Mouse (Mus musculus) brain, embryonic 14.5 days (tissue): ENCODE data around the gene Mgat2. TPM values are rescaled to one million over a fixed set of nuclear protein-coding genes. Genes with fewer than 3 reads are reported as not detected.
A peak's percentile ranks its signal among the peaks of the same experiment; 100 is the strongest.

Experiments
- DNase-seq: peaks from one replicate; pipeline ENCODE4 v3.0.0-alpha.2; 2011; ENCODE audit warnings: low read depth
- CTCF ChIP-seq: fragments of 200-500 bp; IDR thresholded peaks from 2 replicates; pipeline ENCODE4 v1.5.1; 2012; ENCODE audit warnings: inconsistent platforms, mild to moderate bottlenecking, moderate library complexity, borderline replicate concordance; ENCODE audit not compliant: insufficient read depth, insufficient read length; ENCODE audit errors: extremely low read depth
- POLR2A ChIP-seq: fragments of 200-500 bp; IDR thresholded peaks from 2 replicates; pipeline ENCODE4 v1.6.1; 2012; ENCODE audit warnings: mild to moderate bottlenecking, inconsistent platforms, borderline replicate concordance; ENCODE audit not compliant: poor library complexity, insufficient read depth, insufficient read length, severe bottlenecking; ENCODE audit errors: extremely low read depth
- polyA plus RNA-seq: library from polyadenylated mRNA; depleted of rRNA; stranded (reverse); fragments of >200 nt; gene quantifications from 2 replicates; pipeline ENCODE4 v1.2.3, GENCODE M21; 2012; rRNA removed

The Mgat2 gene
- polyA plus RNA-seq, 1 experiment = 19.9 TPM

GRCm38 (mm10) chr12:69227776-69228466 lies 44.0 kb downstream of the Mgat2 start, which contains the start of gene Pole2:
Pole2 (minus strand) TSS chr12:69228195.
- DNase-seq = peak; percentile 92
- TF ChIP-seq CTCF (no peak), POLR2A (peak; percentile 55; the same call in 1 of the 2 replicates)

- TF ChIP-seq POLR2A = no peak
- TF ChIP-seq CTCF = no peak
- no peak for DNase-seq
Measured at GRCm38 (mm10) chr12:69229251-69229650, 45.3 kb downstream of the Mgat2 start.

DNA sequence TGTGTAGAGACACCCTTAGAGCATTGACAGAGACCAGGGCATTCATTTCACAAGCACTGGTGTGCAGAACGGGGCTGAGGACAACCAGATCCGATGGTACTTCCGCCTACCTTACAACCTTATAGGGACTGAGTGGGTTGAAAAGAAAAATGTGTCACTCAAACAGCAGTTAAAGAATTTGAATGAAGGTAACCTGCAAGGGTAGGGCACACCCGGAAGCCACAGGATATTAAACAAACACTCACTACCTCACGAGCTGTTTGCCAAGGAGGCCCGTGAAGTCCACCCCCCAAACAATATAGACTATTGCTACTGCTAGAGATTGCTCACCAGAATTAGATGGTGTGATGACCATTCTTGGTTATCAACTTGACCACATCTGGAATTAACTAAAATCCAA lies 51.8 kb downstream of the Mgat2 start:
- TF ChIP-seq CTCF (no peak), POLR2A (no peak)
- DNase-seq = no peak

Other genes starting within 250 kb of the Mgat2 start
- gene Rps29, start 25.0 kb upstream of the Mgat2 start, polyA plus RNA-seq = 1,659 and 2,656 TPM in 2 replicates
- 4.9 and 11.2 TPM in 2 replicates for gene Lrr1, start 15.3 kb upstream of the Mgat2 start, polyA plus RNA-seq
- 318 and 320 TPM in 2 replicates for gene Rpl36al, start 74 bp upstream of the Mgat2 start, polyA plus RNA-seq
- 4.1 and 5.7 TPM in 2 replicates for gene Gm49383, start 12.9 kb downstream of the Mgat2 start, polyA plus RNA-seq
- 4.6 and 5.7 TPM in 2 replicates for gene Dnaaf2, start 14.3 kb downstream of the Mgat2 start, polyA plus RNA-seq
- 5.1 and 5.5 TPM in 2 replicates for gene Gm49384, start 20.1 kb downstream of the Mgat2 start, polyA plus RNA-seq
- 7.8 and 14.5 TPM in 2 replicates for gene Pole2, start 44.0 kb downstream of the Mgat2 start, polyA plus RNA-seq
- gene Klhdc1, start 57.0 kb downstream of the Mgat2 start, polyA plus RNA-seq = 4.9 and 5.3 TPM in 2 replicates
- gene Klhdc2, start 112.5 kb downstream of the Mgat2 start, polyA plus RNA-seq = 206 and 232 TPM in 2 replicates
- gene Nemf, start 173.0 kb downstream of the Mgat2 start, polyA plus RNA-seq = 31.3 and 35.9 TPM in 2 replicates
- gene Arf6, start 188.0 kb downstream of the Mgat2 start, polyA plus RNA-seq = 67.8 and 72.2 TPM in 2 replicates
- gene Gm9887, start 188.3 kb downstream of the Mgat2 start, polyA plus RNA-seq = 0.36 and 0.39 TPM in 2 replicates